Mouse (Mus musculus): Measurements from ENCODE around the gene Elp6.

Gene Elp6

DNA sequence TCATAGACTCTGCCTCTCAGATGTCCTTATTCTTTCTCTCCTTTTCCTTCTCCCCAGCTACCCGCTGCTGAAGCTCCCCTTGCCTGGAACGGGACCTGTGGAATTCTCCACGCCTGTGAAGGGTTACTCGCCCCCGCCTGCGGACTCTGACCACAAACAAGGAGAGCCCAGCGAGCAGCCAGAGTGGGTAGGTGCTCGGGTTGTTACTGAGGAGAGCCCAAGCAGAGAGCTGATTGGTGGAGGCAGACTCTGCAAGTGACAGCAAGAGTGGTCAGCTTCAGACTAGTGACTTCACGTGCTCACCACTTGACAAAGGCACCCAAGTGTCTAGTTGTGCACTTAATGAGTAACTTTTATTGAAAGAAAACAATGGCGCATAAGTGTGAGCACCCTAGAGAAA lies 57.4 kb downstream of the Elp6 start:
- 88% methylated on average over 10 of the region's 10 CpGs for WGBS

DNA sequence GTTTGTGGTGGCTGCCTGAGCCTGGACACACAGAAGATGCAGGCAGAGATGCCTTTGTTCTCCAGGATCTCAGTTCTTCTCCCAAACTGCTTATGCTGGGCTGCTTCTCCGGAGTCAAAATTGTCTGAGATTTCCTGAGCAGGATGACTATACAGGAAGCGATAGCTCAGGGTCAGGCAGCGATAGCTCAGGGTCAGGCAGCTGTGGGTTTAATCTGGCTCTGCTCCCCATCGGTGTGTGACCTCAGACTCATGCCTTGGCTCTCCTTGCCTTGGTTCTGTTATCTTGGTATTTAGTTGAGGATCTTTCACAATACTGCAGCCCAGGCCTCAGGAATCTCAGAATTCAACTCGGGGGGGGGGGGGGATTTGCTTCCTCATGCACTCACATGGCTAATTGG lies 61.8 kb downstream of the Elp6 start:
- 65% methylated on average over 5 of the region's 5 CpGs for WGBS

DNA sequence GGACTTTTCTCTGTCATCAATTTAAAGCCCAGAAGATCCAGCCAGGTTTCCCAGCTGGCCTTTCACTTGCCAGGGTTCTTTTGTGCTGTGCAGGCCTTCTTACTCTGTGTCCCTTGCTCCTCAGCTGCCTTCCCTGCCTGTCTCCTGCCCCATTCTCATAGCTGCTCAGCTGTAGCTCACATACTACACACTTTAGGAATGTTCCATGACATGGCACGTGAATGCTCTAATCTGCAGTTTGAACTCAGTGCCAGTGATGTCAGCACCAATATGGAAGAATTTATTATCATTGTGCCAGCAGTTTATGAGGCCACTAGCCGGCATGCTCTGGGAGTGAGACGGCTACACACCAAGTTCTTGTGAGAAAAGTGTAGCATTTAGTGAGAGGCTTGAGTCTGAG lies 64.9 kb downstream of the Elp6 start:
- 89% methylated on average over 3 of the region's 3 CpGs for WGBS

Measured in cerebral cortex, adult 2 months (tissue).